Mouse (Mus musculus): ENCODE measurements around the gene Tmem30b. TPM values are rescaled to one million over a fixed set of nuclear protein-coding genes. Genes with fewer than 3 reads are reported as not detected.
"Not testable (repeated sequence)": the region's sequence is repeated elsewhere in the genome, so short reads cannot be mapped to it uniquely, and the experiment has no call there.

Gene Tmem30b
- polyA plus RNA-seq, 1 experiment from 2014 or later: 0.11 TPM

- no peaks in the 10 kb centered on the region for H3K27me3 ChIP-seq (replicated peaks; ENCODE audit: control insufficient read depth, insufficient read depth, low read length)
- H3K4me1 ChIP-seq (ENCODE audit: control insufficient read depth, insufficient read depth, low read length): no peaks in the 10 kb centered on the region
- no peak for DNase-seq (ENCODE audit: low spot score)
- no peak overlapping the region for H3K9ac ChIP-seq (ENCODE audit: low read length)
- ATAC-seq: no peak
- no peak overlapping the region for H3K4me2 ChIP-seq (ENCODE audit: low read length)
- no peak overlapping the region for H3K4me3 ChIP-seq (ENCODE audit: low read depth, low read length)
- 89% methylated on average over 11 of the region's 11 CpGs for WGBS
- H3K36me3 ChIP-seq (ENCODE audit: control insufficient read depth, insufficient read depth, low read length): no peaks in the 10 kb centered on the region
- no peaks in the 10 kb centered on the region for H3K9me3 ChIP-seq (replicated peaks; ENCODE audit: control insufficient read depth, low read length)
- no peak overlapping the region for H3K27ac ChIP-seq (ENCODE audit: low read depth, low read length)
Measured at GRCm38 (mm10) chr12:73529590-73529989, 16.6 kb downstream of the Tmem30b start.

- DNase-seq (ENCODE audit: low spot score) (no peak), ATAC-seq (no peak)
- Histone ChIP-seq H3K36me3 (ENCODE audit: control insufficient read depth, insufficient read depth, low read length) (no peaks in the 10 kb centered on the region), H3K9me3 (replicated peaks; ENCODE audit: control insufficient read depth, low read length) (no peaks in the 10 kb centered on the region), H3K27me3 (replicated peaks; ENCODE audit: control insufficient read depth, insufficient read depth, low read length) (no peaks in the 10 kb centered on the region), H3K4me2 (ENCODE audit: low read length) (no peak overlapping the region), H3K4me1 (ENCODE audit: control insufficient read depth, insufficient read depth, low read length) (no peaks in the 10 kb centered on the region), H3K27ac (ENCODE audit: low read depth, low read length) (no peak overlapping the region), H3K4me3 (ENCODE audit: low read depth, low read length) (no peak overlapping the region), H3K9ac (ENCODE audit: low read length) (no peak overlapping the region)
- 65% methylated on average over 9 of the region's 9 CpGs for WGBS
Measured at GRCm38 (mm10) chr12:73529131-73529530, 17.1 kb downstream of the Tmem30b start.

- DNase-seq (ENCODE audit: low spot score); ATAC-seq; H3K27me3 ChIP-seq (replicated peaks; ENCODE audit: control insufficient read depth, insufficient read depth, low read length); H3K9me3 ChIP-seq (replicated peaks; ENCODE audit: control insufficient read depth, low read length); H3K4me3 ChIP-seq (ENCODE audit: low read depth, low read length); H3K36me3 ChIP-seq (ENCODE audit: control insufficient read depth, insufficient read depth, low read length); H3K27ac ChIP-seq (ENCODE audit: low read depth, low read length); H3K4me1 ChIP-seq (ENCODE audit: control insufficient read depth, insufficient read depth, low read length); H3K4me2 ChIP-seq (ENCODE audit: low read length); H3K9ac ChIP-seq (ENCODE audit: low read length): not testable (repeated sequence)
- 77% methylated on average over 1 of the region's 1 CpGs for WGBS
Measured at GRCm38 (mm10) chr12:73528142-73528541, 18.1 kb downstream of the Tmem30b start.

DNA sequence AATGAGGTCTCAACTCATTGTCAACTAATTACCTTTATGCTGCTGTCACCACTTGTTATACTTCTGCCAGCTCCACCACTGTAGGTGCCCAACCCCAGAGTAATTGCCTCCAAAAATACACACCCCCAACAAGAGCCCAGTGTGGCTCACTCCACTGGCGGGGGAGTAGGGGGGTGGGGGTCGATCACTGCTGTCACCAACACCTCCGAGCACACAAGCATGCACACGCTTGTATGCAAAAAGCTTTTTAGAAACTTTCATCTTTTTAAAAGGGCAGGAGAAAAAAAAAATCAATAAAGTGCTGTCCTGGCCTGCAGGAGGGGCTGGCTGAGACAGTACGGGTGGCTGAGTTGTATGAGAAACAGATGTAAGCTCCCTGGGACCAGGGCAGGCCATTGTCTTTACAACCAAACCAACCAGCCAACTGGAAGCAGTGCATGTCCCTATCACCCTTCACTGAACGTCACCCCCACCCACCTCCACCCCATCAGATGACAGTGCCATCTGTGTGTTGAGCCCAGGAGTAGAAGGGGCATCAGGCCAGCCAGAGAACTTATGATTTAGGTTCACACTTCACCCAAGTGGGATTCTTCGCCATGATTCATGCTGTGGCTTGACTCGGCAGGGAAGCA, 20.8 kb downstream of the Tmem30b start:
- 44% methylated on average over 8 of the region's 8 CpGs for WGBS
- Histone ChIP-seq H3K4me3 (ENCODE audit: low read depth, low read length) (no peak overlapping the region), H3K4me1 (ENCODE audit: control insufficient read depth, insufficient read depth, low read length) (no peaks in the 10 kb centered on the region), H3K36me3 (ENCODE audit: control insufficient read depth, insufficient read depth, low read length) (no peaks in the 10 kb centered on the region), H3K9ac (ENCODE audit: low read length) (no peak overlapping the region), H3K9me3 (replicated peaks; ENCODE audit: control insufficient read depth, low read length) (no peaks in the 10 kb centered on the region), H3K27me3 (replicated peaks; ENCODE audit: control insufficient read depth, insufficient read depth, low read length) (no peaks in the 10 kb centered on the region), H3K27ac (ENCODE audit: low read depth, low read length) (no peak overlapping the region), H3K4me2 (ENCODE audit: low read length) (no peak overlapping the region)
- no peak for DNase-seq (ENCODE audit: low spot score)
- ATAC-seq: no peak

DNA sequence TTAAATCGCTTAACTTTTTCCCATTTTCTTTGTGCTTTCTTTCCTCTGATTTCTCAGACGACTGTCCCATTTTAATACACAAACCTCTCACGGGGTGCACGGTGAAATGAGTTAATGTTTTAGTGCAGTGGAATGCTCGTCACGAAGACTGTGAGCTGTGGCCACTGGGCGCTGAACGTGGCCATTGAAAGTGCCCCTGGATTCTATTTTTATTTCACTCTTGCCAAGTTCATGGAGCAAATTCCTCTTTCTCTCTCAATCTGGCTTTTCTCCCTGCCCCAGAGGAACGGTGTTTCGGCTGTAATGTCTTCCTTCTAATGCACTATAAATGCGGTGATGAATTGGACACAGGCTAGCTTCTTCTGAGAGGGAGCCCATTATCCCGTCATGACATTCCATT, 23.1 kb downstream of the Tmem30b start:
- DNase-seq (ENCODE audit: low spot score) (no peak), ATAC-seq (no peak)
- Histone ChIP-seq H3K27me3 (replicated peaks; ENCODE audit: control insufficient read depth, insufficient read depth, low read length) (no peaks in the 10 kb centered on the region), H3K4me1 (ENCODE audit: control insufficient read depth, insufficient read depth, low read length) (no peaks in the 10 kb centered on the region), H3K36me3 (ENCODE audit: control insufficient read depth, insufficient read depth, low read length) (no peaks in the 10 kb centered on the region), H3K9ac (ENCODE audit: low read length) (no peak overlapping the region), H3K9me3 (replicated peaks; ENCODE audit: control insufficient read depth, low read length) (no peaks in the 10 kb centered on the region), H3K27ac (ENCODE audit: low read depth, low read length) (no peak overlapping the region), H3K4me3 (ENCODE audit: low read depth, low read length) (no peak overlapping the region), H3K4me2 (ENCODE audit: low read length) (no peak overlapping the region)
- WGBS: 77% methylated on average over 12 of the region's 12 CpGs

DNA sequence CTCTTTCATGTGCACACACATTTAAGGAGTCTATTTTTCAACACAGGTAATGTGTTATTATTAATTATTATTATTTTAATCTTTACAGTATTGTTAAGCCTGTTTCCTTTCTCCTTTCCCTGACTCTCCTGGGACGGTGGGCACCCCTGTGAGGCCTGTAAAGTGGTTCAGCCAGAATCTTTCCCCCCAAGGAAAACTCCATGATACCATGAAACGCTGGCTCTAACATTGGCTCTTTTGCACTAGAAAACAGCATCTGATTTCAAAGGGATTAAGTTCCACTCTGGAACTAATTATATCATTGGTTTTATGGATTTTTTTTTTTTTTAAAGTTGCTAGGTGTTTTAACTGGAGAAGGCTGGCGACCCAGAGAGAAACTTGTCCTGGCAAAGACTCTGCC, 24.2 kb downstream of the Tmem30b start:
- 32% methylated on average over 3 of the region's 3 CpGs for whole genome bisulfite sequencing
- no peak overlapping the region for H3K4me2 ChIP-seq (ENCODE audit: low read length)
- ATAC-seq (no peak), DNase-seq (ENCODE audit: low spot score) (no peak)
- no peak overlapping the region for H3K9ac ChIP-seq (ENCODE audit: low read length)
- H3K9me3 ChIP-seq (replicated peaks; ENCODE audit: control insufficient read depth, low read length): no peaks in the 10 kb centered on the region
- H3K36me3 ChIP-seq (ENCODE audit: control insufficient read depth, insufficient read depth, low read length): no peaks in the 10 kb centered on the region
- no peak overlapping the region for H3K4me3 ChIP-seq (ENCODE audit: low read depth, low read length)
- no peak overlapping the region for H3K27ac ChIP-seq (ENCODE audit: low read depth, low read length)
- no peaks in the 10 kb centered on the region for H3K4me1 ChIP-seq (ENCODE audit: control insufficient read depth, insufficient read depth, low read length)
- H3K27me3 ChIP-seq (replicated peaks; ENCODE audit: control insufficient read depth, insufficient read depth, low read length): no peaks in the 10 kb centered on the region

GRCm38 (mm10) chr12:73521238-73521841, 24.9 kb downstream of the Tmem30b start:
- DNase-seq (ENCODE audit: low spot score): no peak
- Histone ChIP-seq H3K9me3 (replicated peaks; ENCODE audit: control insufficient read depth, low read length) (no peaks in the 10 kb centered on the region), H3K4me3 (ENCODE audit: low read depth, low read length) (no peak overlapping the region), H3K27me3 (replicated peaks; ENCODE audit: control insufficient read depth, insufficient read depth, low read length) (no peaks in the 10 kb centered on the region), H3K4me2 (ENCODE audit: low read length) (no peak overlapping the region), H3K36me3 (ENCODE audit: control insufficient read depth, insufficient read depth, low read length) (no peaks in the 10 kb centered on the region), H3K27ac (ENCODE audit: low read depth, low read length) (no peak overlapping the region), H3K9ac (ENCODE audit: low read length) (no peak overlapping the region), H3K4me1 (ENCODE audit: control insufficient read depth, insufficient read depth, low read length) (no peaks in the 10 kb centered on the region)
- WGBS: 72% methylated on average over 15 of the region's 15 CpGs
- ATAC-seq: no peak

DNA sequence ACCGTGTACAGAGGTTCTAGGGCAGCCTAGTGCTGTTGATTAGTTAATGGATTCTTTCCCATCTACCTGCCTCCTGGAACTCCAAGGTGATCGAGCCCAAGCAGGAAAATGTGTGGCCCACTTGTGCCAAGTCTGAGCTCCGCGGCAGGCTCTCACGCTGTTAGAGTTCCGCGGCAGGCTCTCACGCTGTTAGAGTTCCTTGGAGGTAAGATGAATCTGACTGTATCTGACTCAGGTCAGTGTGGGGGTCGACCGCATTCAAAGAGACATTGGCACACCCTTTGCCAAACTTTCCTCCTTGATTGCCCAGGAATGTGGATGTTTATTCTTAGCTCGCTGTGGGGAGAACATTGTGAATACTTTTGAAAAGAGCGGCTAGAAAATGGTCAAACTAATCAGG, 28.4 kb downstream of the Tmem30b start:
- H3K4me2 ChIP-seq (ENCODE audit: low read length): no peak overlapping the region
- ATAC-seq (0 out of 2 replicates have a peak, but pooled peaks have one; percentile 26), DNase-seq (ENCODE audit: low spot score) (no peak)
- no peak overlapping the region for H3K27ac ChIP-seq (ENCODE audit: low read depth, low read length)
- no peaks in the 10 kb centered on the region for H3K36me3 ChIP-seq (ENCODE audit: control insufficient read depth, insufficient read depth, low read length)
- no peaks in the 10 kb centered on the region for H3K4me1 ChIP-seq (ENCODE audit: control insufficient read depth, insufficient read depth, low read length)
- no peak overlapping the region for H3K9ac ChIP-seq (ENCODE audit: low read length)
- no peaks in the 10 kb centered on the region for H3K27me3 ChIP-seq (replicated peaks; ENCODE audit: control insufficient read depth, insufficient read depth, low read length)
- 64% methylated on average over 12 of the region's 12 CpGs for WGBS
- no peaks in the 10 kb centered on the region for H3K9me3 ChIP-seq (replicated peaks; ENCODE audit: control insufficient read depth, low read length)
- H3K4me3 ChIP-seq (ENCODE audit: low read depth, low read length): no peak overlapping the region

GRCm38 (mm10) chr12:73517022-73517709, 29.0 kb downstream of the Tmem30b start:
- no peaks in the 10 kb centered on the region for H3K9me3 ChIP-seq (replicated peaks; ENCODE audit: control insufficient read depth, low read length)
- H3K4me3 ChIP-seq (ENCODE audit: low read depth, low read length): no peak overlapping the region
- no peak overlapping the region for H3K27ac ChIP-seq (ENCODE audit: low read depth, low read length)
- WGBS: 36% methylated on average over 15 of the region's 15 CpGs
- 0 out of 2 replicates have a peak overlapping the region, but pooled peaks have one; percentile 13 for H3K9ac ChIP-seq (ENCODE audit: low read length)
- no peaks in the 10 kb centered on the region for H3K36me3 ChIP-seq (ENCODE audit: control insufficient read depth, insufficient read depth, low read length)
- ATAC-seq (peak; percentile 58; the same call in 1 of the 2 replicates), DNase-seq (ENCODE audit: low spot score) (peak; percentile 76)
- H3K4me1 ChIP-seq (ENCODE audit: control insufficient read depth, insufficient read depth, low read length): no peaks in the 10 kb centered on the region
- H3K27me3 ChIP-seq (replicated peaks; ENCODE audit: control insufficient read depth, insufficient read depth, low read length): no peaks in the 10 kb centered on the region
- peak overlapping the region; percentile 34; the same call in 1 of the 2 replicates for H3K4me2 ChIP-seq (ENCODE audit: low read length)

Data from forebrain, embryonic 14.5 days (tissue).